Mouse (Mus musculus) skeletal muscle tissue, adult 2 months (tissue): ENCODE measurements around the gene Stk11ip.

Experiments used
- DNase-seq: peaks from one replicate; pipeline ENCODE4 v3.0.0-alpha.2; 2012; ENCODE audit warnings: low read depth, low spot score

Stk11ip gene

GRCm38 (mm10) chr1:75504256-75505045 is 16.9 kb upstream of the Stk11ip start:
- no peak for DNase-seq

GRCm38 (mm10) chr1:75505159-75505955 is 16.0 kb upstream of the Stk11ip start:
- peak; percentile 74 for DNase-seq

GRCm38 (mm10) chr1:75505956-75506831 is 15.1 kb upstream of the Stk11ip start, which contains the start of gene Obsl1:
TSS of gene Obsl1 (minus strand) at chr1:75506452.
- DNase-seq, result peak; percentile 83

- no peak for DNase-seq
Measured at GRCm38 (mm10) chr1:75507006-75507405, 14.3 kb upstream of the Stk11ip start, which contains the start of gene Inha. TSS of gene Inha (plus strand) at chr1:75507077.

- no peak for DNase-seq
Measured at GRCm38 (mm10) chr1:75509586-75509985, 11.7 kb upstream of the Stk11ip start.

GRCm38 (mm10) chr1:75510154-75510553 is 11.2 kb upstream of the Stk11ip start:
- DNase-seq, result no peak

GRCm38 (mm10) chr1:75511437-75512210 is 9.7 kb upstream of the Stk11ip start:
- no peak for DNase-seq

GRCm38 (mm10) chr1:75512550-75512949 is 8.8 kb upstream of the Stk11ip start:
- DNase-seq, result no peak

- no peak for DNase-seq
Measured at GRCm38 (mm10) chr1:75516703-75517380, 4.5 kb upstream of the Stk11ip start.

- no peak for DNase-seq
Measured at GRCm38 (mm10) chr1:75517984-75518383, 3.3 kb upstream of the Stk11ip start.

- no peak for DNase-seq
Measured at GRCm38 (mm10) chr1:75518427-75518826, 2.9 kb upstream of the Stk11ip start.

- DNase-seq, result no peak
Measured at GRCm38 (mm10) chr1:75519576-75519975, 1.8 kb upstream of the Stk11ip start.

GRCm38 (mm10) chr1:75524679-75525078 is 3.4 kb downstream of the Stk11ip start:
- no peak for DNase-seq

- no peak for DNase-seq
Measured at GRCm38 (mm10) chr1:75530546-75530945, 9.2 kb downstream of the Stk11ip start.

- DNase-seq, result no peak
Measured at GRCm38 (mm10) chr1:75532280-75533172, 11.2 kb downstream of the Stk11ip start.

- DNase-seq, result no peak
Measured at GRCm38 (mm10) chr1:75533325-75534252, 12.3 kb downstream of the Stk11ip start.

GRCm38 (mm10) chr1:75537587-75537986 is 16.3 kb downstream of the Stk11ip start:
- DNase-seq, result no peak

GRCm38 (mm10) chr1:75538597-75539190 is 17.4 kb downstream of the Stk11ip start:
- no peak for DNase-seq
